Comparison of ENCODE assay signal across 8 mouse cellular contexts in the genomic region with DNA sequence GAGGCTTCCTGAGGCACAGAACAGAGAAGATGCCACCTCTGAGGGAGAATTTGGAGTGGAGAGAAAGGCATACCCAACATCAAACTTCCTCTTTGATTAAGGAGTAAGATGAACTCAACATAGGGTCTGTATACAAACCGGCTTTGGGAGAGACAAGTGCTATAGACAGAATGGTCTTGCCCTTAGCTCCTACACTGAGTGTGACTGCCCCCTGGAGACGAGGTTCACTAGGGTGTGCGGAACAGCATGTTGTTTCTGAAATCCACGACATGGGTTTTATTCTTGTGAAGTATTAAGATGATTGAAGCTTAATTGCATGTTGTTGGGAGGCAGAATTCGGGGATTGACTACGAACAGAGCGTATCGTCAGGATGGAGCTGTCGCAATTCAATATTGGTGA.
DNase-seq lines count a peak whose midpoint lies in the region; ATAC-seq and TF ChIP-seq lines count a peak whose summit lies in the region.

No protein-coding gene starts in this region.

- H3K4me1 ChIP-seq in limb, embryonic 11.5 days (ENCODE audit: control insufficient read depth, insufficient read depth, low read length): no peaks in the 10 kb centered on the region
- peaks cover 21% of the 10 kb centered on the region for H3K4me1 ChIP-seq in limb, embryonic 10.5 days
- H3K4me1 ChIP-seq in kidney, embryonic 14.5 days (ENCODE audit: control insufficient read depth, insufficient read depth, low read length): peaks cover 11% of the 10 kb centered on the region
- H3K4me1 ChIP-seq in thymus, adult 2 months (replicated peaks; ENCODE audit: control insufficient read depth, insufficient read depth, low read length): peaks cover 7% of the 10 kb centered on the region
- no peaks in the 10 kb centered on the region for H3K4me1 ChIP-seq in forebrain, embryonic 11.5 days (replicated peaks; ENCODE audit: control insufficient read depth, insufficient read depth, low read length)

- no peak for TF ChIP-seq POLR2A in thymus, adult 2 months (IDR thresholded peaks at IDR 0.05; ENCODE audit: control insufficient read depth, extremely low read depth, insufficient read depth, low read length, poor library complexity)

- no peak for ATAC-seq in limb, embryonic 11.5 days (ENCODE audit: insufficient number of reproducible peaks, low FRiP score, low TSS enrichment, low read depth)
- ATAC-seq in kidney, embryonic 14.5 days (ENCODE audit: low FRiP score, low TSS enrichment): 0 out of 2 replicates have a peak, but pooled peaks have one; percentile 63
- no peak for ATAC-seq in forebrain, embryonic 11.5 days (replicated peaks; ENCODE audit: low FRiP score)

- no peaks in the 10 kb centered on the region for H3K27me3 ChIP-seq in limb, embryonic 11.5 days (ENCODE audit: control insufficient read depth, insufficient read depth, low read length)
- H3K27me3 ChIP-seq in limb, embryonic 10.5 days (ENCODE audit: low read depth, poor library complexity, severe bottlenecking): no peaks in the 10 kb centered on the region
- no peaks in the 10 kb centered on the region for H3K27me3 ChIP-seq in kidney, embryonic 14.5 days (ENCODE audit: control insufficient read depth, insufficient read depth, low read length)
- H3K27me3 ChIP-seq in thymus, adult 2 months (ENCODE audit: control insufficient read depth, insufficient read depth, low read length): no peaks in the 10 kb centered on the region
- H3K27me3 ChIP-seq in forebrain, embryonic 11.5 days (ENCODE audit: control insufficient read depth, insufficient read depth, low read length): no peaks in the 10 kb centered on the region

- no peaks in the 10 kb centered on the region for H3K9me3 ChIP-seq in limb, embryonic 11.5 days (ENCODE audit: control insufficient read depth, low read length)
- no peaks in the 10 kb centered on the region for H3K9me3 ChIP-seq in limb, embryonic 10.5 days (replicated peaks)
- no peaks in the 10 kb centered on the region for H3K9me3 ChIP-seq in kidney, embryonic 14.5 days (ENCODE audit: control insufficient read depth, low read length)
- H3K9me3 ChIP-seq in forebrain, embryonic 11.5 days (ENCODE audit: control insufficient read depth, low read length): no peaks in the 10 kb centered on the region

- no peak overlapping the region for H3K9ac ChIP-seq in limb, embryonic 11.5 days (ENCODE audit: low read length)
- H3K9ac ChIP-seq in kidney, embryonic 14.5 days (ENCODE audit: low read depth, low read length): no peak overlapping the region
- no peak overlapping the region for H3K9ac ChIP-seq in forebrain, embryonic 11.5 days (ENCODE audit: low read length)

- DNase-seq in limb, embryonic 11.5 days (ENCODE audit: low spot score): peak; percentile 39
- no peak for DNase-seq in limb, embryonic 10.5 days (ENCODE audit: low spot score)
- DNase-seq in T-cell, adult 2 months (ENCODE audit: low spot score): peak; percentile 55
- peak; percentile 63 for DNase-seq in embryo, embryonic 10 days (ENCODE audit: low spot score)
- DNase-seq in lung, postnatal 36 days: peak; percentile 78
- DNase-seq in thymus, adult 2 months: peak; percentile 81
- DNase-seq in forebrain, embryonic 11.5 days (ENCODE audit: low spot score): no peak

- H3K4me3 ChIP-seq in limb, embryonic 11.5 days (ENCODE audit: low read depth, low read length): no peak overlapping the region
- H3K4me3 ChIP-seq in limb, embryonic 10.5 days: no peak overlapping the region
- no peak overlapping the region for H3K4me3 ChIP-seq in kidney, embryonic 14.5 days (ENCODE audit: low read length)
- no peak overlapping the region for H3K4me3 ChIP-seq in thymus, adult 2 months (ENCODE audit: control insufficient read depth, insufficient read depth, low read length)
- no peak overlapping the region for H3K4me3 ChIP-seq in forebrain, embryonic 11.5 days (ENCODE audit: low read depth, low read length)

- no peak for TF ChIP-seq CTCF in thymus, adult 2 months (IDR thresholded peaks at IDR 0.05; ENCODE audit: borderline replicate concordance, control insufficient read depth, extremely low read depth, insufficient read depth, low read length, poor library complexity)

- no peaks in the 10 kb centered on the region for H3K36me3 ChIP-seq in limb, embryonic 11.5 days (ENCODE audit: control insufficient read depth, insufficient read depth, low read length)
- H3K36me3 ChIP-seq in limb, embryonic 10.5 days: no peaks in the 10 kb centered on the region
- no peaks in the 10 kb centered on the region for H3K36me3 ChIP-seq in kidney, embryonic 14.5 days (ENCODE audit: control insufficient read depth, insufficient read depth, low read length)
- no peaks in the 10 kb centered on the region for H3K36me3 ChIP-seq in thymus, adult 2 months (ENCODE audit: control insufficient read depth, insufficient read depth, low read length)
- no peaks in the 10 kb centered on the region for H3K36me3 ChIP-seq in forebrain, embryonic 11.5 days (ENCODE audit: control insufficient read depth, insufficient read depth, low read length)

- WGBS in limb, embryonic 11.5 days: 84% methylated on average over 9 of the region's 9 CpGs
- 86% methylated on average over 9 of the region's 9 CpGs for WGBS in limb, embryonic 10.5 days
- 81% methylated on average over 9 of the region's 9 CpGs for WGBS in kidney, embryonic 14.5 days
- WGBS in thymus, adult 2 months: 67% methylated on average over 9 of the region's 9 CpGs
- 85% methylated on average over 9 of the region's 9 CpGs for WGBS in forebrain, embryonic 11.5 days

- no peak overlapping the region for H3K27ac ChIP-seq in limb, embryonic 11.5 days (replicated peaks; ENCODE audit: low read depth, low read length)
- H3K27ac ChIP-seq in limb, embryonic 10.5 days: no peak overlapping the region
- no peak overlapping the region for H3K27ac ChIP-seq in kidney, embryonic 14.5 days (ENCODE audit: low read depth, low read length)
- H3K27ac ChIP-seq in thymus, adult 2 months (ENCODE audit: control insufficient read depth, insufficient read depth, low read length): no peak overlapping the region
- H3K27ac ChIP-seq in forebrain, embryonic 11.5 days (ENCODE audit: low read depth, low read length): no peak overlapping the region

- H3K4me2 ChIP-seq in limb, embryonic 11.5 days (ENCODE audit: low read depth, severe bottlenecking): no peak overlapping the region
- H3K4me2 ChIP-seq in kidney, embryonic 14.5 days (replicated peaks; ENCODE audit: low read depth, low read length): no peak overlapping the region
- H3K4me2 ChIP-seq in forebrain, embryonic 11.5 days (ENCODE audit: low read depth, low read length, severe bottlenecking): no peak overlapping the region

Comparison
In these comparisons a context has a peak if more than half of its experiments do, and no peak if none do; other contexts are left out.
1. DNase-seq: peak in limb, embryonic 11.5 days (single experiment), T-cell, adult 2 months (single experiment), embryo, embryonic 10 days (single experiment), lung, postnatal 36 days (single experiment) and thymus, adult 2 months (single experiment); none in limb, embryonic 10.5 days (single experiment) and forebrain, embryonic 11.5 days (single experiment).